Mouse (Mus musculus) limb, embryonic 15.5 days (tissue): Measurements from ENCODE around the gene Ank3. TPM values are rescaled to one million over a fixed set of nuclear protein-coding genes. Genes with fewer than 3 reads are reported as not detected.
"Not testable (repeated sequence)": the region's sequence is repeated elsewhere in the genome, so short reads cannot be mapped to it uniquely, and the experiment has no call there.

Source experiments
- ATAC-seq: fragments of 200-750 bp; cut with Nextera tagmentation; 2 replicates; pipeline ENCODE4 v1.8.0; 2017; ENCODE audit warnings: low read depth, moderate TSS enrichment; ENCODE audit not compliant: insufficient number of reproducible peaks, low FRiP score, low TSS enrichment
- H3K27ac ChIP-seq: fragments of 300-500 bp; sonication (generic); 2 replicates; pipeline ENCODE4 v1.5.1; 2015; ENCODE audit warnings: moderate library complexity, mild to moderate bottlenecking, inconsistent platforms
- H3K27me3 ChIP-seq: fragments of 300-500 bp; sonication (generic); 2 replicates; pipeline ENCODE4 v1.6.1; 2015; ENCODE audit warnings: inconsistent platforms
- H3K36me3 ChIP-seq: fragments of 300-500 bp; sonication (generic); 2 replicates; pipeline ENCODE4 v1.6.1; 2015; ENCODE audit warnings: inconsistent platforms
- H3K4me1 ChIP-seq: fragments of 300-500 bp; sonication (generic); 2 replicates; pipeline ENCODE4 v1.6.1; 2015; ENCODE audit warnings: inconsistent platforms
- H3K4me2 ChIP-seq: fragments of 300-500 bp; sonication (generic); 2 replicates; pipeline ENCODE4 v1.6.1; 2015; ENCODE audit warnings: mild to moderate bottlenecking, inconsistent platforms
- H3K4me3 ChIP-seq: fragments of 300-500 bp; sonication (generic); 2 replicates; pipeline ENCODE4 v1.5.1; 2015; ENCODE audit warnings: mild to moderate bottlenecking, inconsistent platforms
- H3K9ac ChIP-seq: fragments of 300-500 bp; sonication (generic); 2 replicates; pipeline ENCODE4 v1.6.1; 2015; ENCODE audit warnings: inconsistent platforms
- H3K9me3 ChIP-seq: fragments of 300-500 bp; sonication (generic); 2 replicates; pipeline ENCODE4 v1.6.1; 2016; ENCODE audit warnings: inconsistent platforms
- WGBS: fragments of 180-500 bp; shearing (Covaris S2); methylation state at CpG from one replicate; pipeline ENCODE4 v1.1.7; 2015; 5-methylcytosine and 5-hydroxymethylcytosine counted together
- polyA plus RNA-seq: library from polyadenylated mRNA; unstranded; fragments of >200 nt; fragmentation: Nextera tagmentation; extraction: Ambion mirVana; gene quantifications from 2 replicates; pipeline ENCODE4 v1.2.1, GENCODE M21; 2015

Ank3 gene
- polyA plus RNA-seq, result 25.1 and 29.1 TPM in 2 replicates

- Histone ChIP-seq H3K36me3 (no peaks in the 10 kb centered on the region), H3K4me2 (peak within 1 kb of the TSS; percentile 100), H3K27ac (no peak within 1 kb of the TSS), H3K27me3 (peaks cover 32% of the 10 kb centered on the region), H3K4me1 (peaks cover 24% of the 10 kb centered on the region), H3K4me3 (peak within 1 kb of the TSS; percentile 60), H3K9ac (peak within 1 kb of the TSS; percentile 39), H3K9me3 (no peaks in the 10 kb centered on the region)
- peak; percentile 46; the same call in 1 of the 2 replicates for ATAC-seq
- under 1% methylated on average over 73 of the region's 77 CpGs for WGBS
Measured at GRCm38 (mm10) chr10:69398763-69399590, at the start of gene Ank3. Ank3 (plus strand) TSS chr10:69398773.

- Histone ChIP-seq H3K36me3 (peaks cover 31% of the 10 kb centered on the region; the same call in 1 of the 2 replicates), H3K9me3 (no peaks in the 10 kb centered on the region), H3K27ac (peak overlapping the region; percentile 93), H3K9ac (peak overlapping the region; percentile 56), H3K4me2 (peak overlapping the region; percentile 85), H3K27me3 (no peaks in the 10 kb centered on the region), H3K4me3 (peak overlapping the region; percentile 59), H3K4me1 (peaks cover 47% of the 10 kb centered on the region)
- ATAC-seq, result 0 out of 2 replicates have a peak, but pooled peaks have one; percentile 20
- 10% methylated on average over 12 of the region's 12 CpGs for WGBS
Measured at GRCm38 (mm10) chr10:69351071-69351841, 47.3 kb upstream of the Ank3 start.

GRCm38 (mm10) chr10:69351842-69352211 is 46.7 kb upstream of the Ank3 start:
- ATAC-seq, result no peak

GRCm38 (mm10) chr10:69352212-69353085 is 46.1 kb upstream of the Ank3 start, which contains the start of gene Cdk1:
Cdk1 (minus strand) TSS chr10:69352938.
- peak within 1 kb of the TSS; percentile 93 for H3K27ac ChIP-seq
- H3K4me2 ChIP-seq, result peak within 1 kb of the TSS; percentile 85
- under 1% methylated on average over 48 of the region's 51 CpGs for whole genome bisulfite sequencing
- H3K27me3 ChIP-seq, result no peaks in the 10 kb centered on the region
- peaks cover 44% of the 10 kb centered on the region for H3K4me1 ChIP-seq
- peak within 1 kb of the TSS; percentile 56 for H3K9ac ChIP-seq
- peaks cover 23% of the 10 kb centered on the region; the same call in 1 of the 2 replicates for H3K36me3 ChIP-seq
- ATAC-seq, result peak; percentile 92
- H3K4me3 ChIP-seq, result peak within 1 kb of the TSS; percentile 59
- no peaks in the 10 kb centered on the region for H3K9me3 ChIP-seq

More at GRCm38 (mm10) chr10:69351842-69352211, 46.7 kb upstream of the Ank3 start:
- peak overlapping the region; percentile 56 for H3K9ac ChIP-seq
- H3K27ac ChIP-seq, result peak overlapping the region; percentile 93
- under 1% methylated on average over 11 of the region's 11 CpGs for WGBS
- no peaks in the 10 kb centered on the region for H3K9me3 ChIP-seq
- peaks cover 27% of the 10 kb centered on the region; the same call in 1 of the 2 replicates for H3K36me3 ChIP-seq
- H3K4me1 ChIP-seq, result peaks cover 44% of the 10 kb centered on the region
- peak overlapping the region; percentile 85 for H3K4me2 ChIP-seq
- H3K4me3 ChIP-seq, result peak overlapping the region; percentile 59
- no peaks in the 10 kb centered on the region for H3K27me3 ChIP-seq

- Histone ChIP-seq H3K4me1 (peaks cover 39% of the 10 kb centered on the region), H3K4me2 (peak overlapping the region; percentile 85), H3K36me3 (peaks cover 21% of the 10 kb centered on the region; the same call in 1 of the 2 replicates), H3K27ac (peak overlapping the region; percentile 67), H3K4me3 (peak overlapping the region; percentile 59)
- 26% methylated on average over 5 of the region's 5 CpGs for WGBS
- ATAC-seq, H3K9me3 ChIP-seq, H3K27me3 ChIP-seq, H3K9ac ChIP-seq: not testable (repeated sequence)
Measured at GRCm38 (mm10) chr10:69353086-69353479, 45.5 kb upstream of the Ank3 start.

DNA sequence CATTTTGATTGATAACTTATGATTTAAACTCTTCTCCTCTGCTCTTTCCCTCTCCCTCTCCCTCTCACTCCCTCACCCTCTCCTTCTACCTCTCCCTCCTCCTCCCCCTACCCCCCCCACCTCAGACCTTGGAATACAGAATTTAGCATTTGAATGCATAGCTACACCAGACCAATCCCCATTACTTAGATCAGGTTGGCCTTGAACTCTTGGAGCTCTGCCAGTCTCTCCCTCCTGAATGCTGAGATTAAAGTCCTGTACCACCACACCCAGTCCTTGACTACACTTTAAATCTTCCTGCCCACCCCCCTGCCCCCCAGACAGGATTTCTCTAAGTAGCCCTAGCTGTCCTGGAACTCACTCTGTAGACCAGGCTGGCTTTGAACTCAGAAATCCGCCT is 38.9 kb upstream of the Ank3 start:
- H3K27ac ChIP-seq, result no peak overlapping the region
- no peak for ATAC-seq
- H3K27me3 ChIP-seq, result no peaks in the 10 kb centered on the region
- no peak overlapping the region for H3K9ac ChIP-seq
- no peak overlapping the region for H3K4me2 ChIP-seq
- H3K36me3 ChIP-seq, result no peaks in the 10 kb centered on the region
- H3K9me3 ChIP-seq, result no peaks in the 10 kb centered on the region
- H3K4me1 ChIP-seq, result no peaks in the 10 kb centered on the region
- 82% methylated on average over 1 of the region's 1 CpGs for WGBS
- H3K4me3 ChIP-seq, result no peak overlapping the region

- WGBS, result 73% methylated on average over 11 of the region's 11 CpGs
Measured at GRCm38 (mm10) chr10:69366208-69366607, 32.4 kb upstream of the Ank3 start.

DNA sequence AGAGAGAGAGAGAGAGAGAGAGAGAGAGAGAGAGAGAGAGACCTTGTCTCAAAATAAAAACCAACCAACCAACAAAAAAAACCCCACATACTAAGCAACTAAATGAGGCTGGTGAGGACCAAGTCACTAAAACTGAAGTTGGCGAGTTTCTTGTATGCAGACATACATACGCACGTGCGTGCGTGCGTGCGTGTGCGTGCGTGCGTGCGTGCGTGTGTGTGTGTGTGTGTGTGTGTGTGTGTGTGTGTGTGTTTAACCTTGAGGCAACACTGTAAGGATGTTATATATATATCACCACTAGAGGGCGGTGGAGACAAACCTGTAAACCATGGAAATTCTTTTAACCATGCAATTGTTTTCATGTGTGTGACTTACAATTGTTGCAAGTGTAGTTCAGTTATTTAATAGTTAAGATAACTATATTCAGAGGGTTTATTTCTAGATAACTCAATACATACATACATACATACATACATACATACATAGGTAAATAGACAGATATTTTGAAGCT is 31.6 kb upstream of the Ank3 start:
- no peak for ATAC-seq
- H3K36me3 ChIP-seq, result no peaks in the 10 kb centered on the region
- no peak overlapping the region for H3K4me2 ChIP-seq
- no peak overlapping the region for H3K9ac ChIP-seq
- no peaks in the 10 kb centered on the region for H3K27me3 ChIP-seq
- H3K4me3 ChIP-seq, result no peak overlapping the region
- H3K27ac ChIP-seq, result no peak overlapping the region
- no peaks in the 10 kb centered on the region for H3K9me3 ChIP-seq
- WGBS, result 79% methylated on average over 13 of the region's 13 CpGs
- no peaks in the 10 kb centered on the region for H3K4me1 ChIP-seq

More at GRCm38 (mm10) chr10:69366208-69366607, 32.4 kb upstream of the Ank3 start:
- ATAC-seq, result no peak
- no peaks in the 10 kb centered on the region for H3K27me3 ChIP-seq
- H3K36me3 ChIP-seq, result no peaks in the 10 kb centered on the region
- no peak overlapping the region for H3K9ac ChIP-seq
- H3K27ac ChIP-seq, result no peak overlapping the region
- no peaks in the 10 kb centered on the region for H3K4me1 ChIP-seq
- no peak overlapping the region for H3K4me3 ChIP-seq
- H3K9me3 ChIP-seq, result no peaks in the 10 kb centered on the region
- no peak overlapping the region for H3K4me2 ChIP-seq

DNA sequence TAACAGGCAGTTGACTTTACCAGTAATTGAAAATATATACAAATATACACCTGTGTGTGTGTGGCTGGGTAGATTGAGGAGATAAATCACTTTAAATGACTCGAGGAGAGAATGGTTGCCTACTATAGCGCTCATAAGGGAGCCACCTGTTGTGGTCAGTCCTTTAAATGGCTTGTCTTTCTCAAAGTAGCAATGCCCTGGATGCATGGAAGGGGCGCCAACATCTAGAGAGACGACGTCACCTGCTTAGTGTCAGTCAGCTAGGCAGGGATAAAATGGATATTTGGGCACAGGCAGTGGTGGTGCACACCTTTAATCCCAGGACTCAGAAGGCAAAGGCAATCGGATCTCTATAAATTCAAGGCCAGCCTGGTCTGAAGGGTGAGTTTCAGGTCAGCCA is 29.3 kb upstream of the Ank3 start:
- H3K27ac ChIP-seq, result no peak overlapping the region
- H3K4me1 ChIP-seq, result no peaks in the 10 kb centered on the region
- H3K4me3 ChIP-seq, result no peak overlapping the region
- WGBS, result 65% methylated on average over 6 of the region's 6 CpGs
- H3K36me3 ChIP-seq, result no peaks in the 10 kb centered on the region
- ATAC-seq, result no peak
- H3K4me2 ChIP-seq, result no peak overlapping the region
- H3K9me3 ChIP-seq, result no peaks in the 10 kb centered on the region
- no peaks in the 10 kb centered on the region for H3K27me3 ChIP-seq
- H3K9ac ChIP-seq, result no peak overlapping the region

- Histone ChIP-seq H3K9me3 (no peaks in the 10 kb centered on the region), H3K36me3 (no peaks in the 10 kb centered on the region), H3K4me2 (no peak overlapping the region), H3K4me1 (no peaks in the 10 kb centered on the region), H3K27me3 (no peaks in the 10 kb centered on the region), H3K9ac (no peak overlapping the region), H3K27ac (no peak overlapping the region), H3K4me3 (no peak overlapping the region)
- ATAC-seq, result no peak
- 14% methylated on average over 10 of the region's 10 CpGs for WGBS
Measured at GRCm38 (mm10) chr10:69371441-69371840, 27.1 kb upstream of the Ank3 start.

DNA sequence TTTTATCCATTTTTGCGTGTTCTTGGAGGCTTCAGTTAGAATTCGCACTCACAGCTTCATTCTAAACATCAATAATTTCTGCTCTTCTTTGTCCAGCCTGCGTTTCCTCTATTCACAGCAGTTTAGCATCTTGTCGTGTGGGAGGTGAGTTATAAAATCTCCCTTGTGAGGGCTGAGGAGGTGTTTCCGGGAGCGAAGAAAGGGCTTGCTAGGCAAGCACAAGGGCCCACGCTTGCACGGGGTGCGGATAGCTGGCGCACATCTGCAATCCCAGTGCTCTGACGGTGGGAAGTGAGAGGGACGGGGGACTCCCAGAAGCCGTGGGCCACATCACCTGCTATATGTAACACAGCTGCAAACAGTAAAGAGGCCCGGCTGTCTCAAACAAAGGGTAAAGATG is 26.5 kb upstream of the Ank3 start:
- Histone ChIP-seq H3K9me3 (no peaks in the 10 kb centered on the region), H3K27ac (no peak overlapping the region), H3K27me3 (no peaks in the 10 kb centered on the region), H3K9ac (no peak overlapping the region), H3K4me2 (no peak overlapping the region), H3K4me1 (no peaks in the 10 kb centered on the region), H3K4me3 (no peak overlapping the region), H3K36me3 (no peaks in the 10 kb centered on the region)
- WGBS, result 75% methylated on average over 14 of the region's 14 CpGs
- no peak for ATAC-seq
